Mouse (Mus musculus) embryonic stem cell, embryonic (primary cell): ENCODE measurements at regions not wholly inside any gene's neighbourhood (a gene's known extent, or its start where the extent isn't known, plus 50 kb on each side); places are given as distances from the start of the nearest gene placed in this dataset.

ENCODE experiments used
- CTCF ChIA-PET, 4 experiments: fragments of 300-600 bp in 2 of 4; fragments of 350-600 bp in 2 of 4; sonication (Branson Sonifier 250); formaldehyde crosslinking; loops; one replicate each; lab custom pipeline; 2022; ENCODE audit warnings: inconsistent platforms in 2 of 4; lab: Charles Lee
- POLR2A ChIA-PET, 4 experiments: fragments of 300-600 bp in 2 of 4; fragments of 350-600 bp in 2 of 4; sonication (Branson Sonifier 250); formaldehyde crosslinking; loops; one replicate each; lab custom pipeline; 2022; ENCODE audit warnings: antibody characterized with exemption in 4 of 4, inconsistent platforms in 1 of 4; lab: Charles Lee

DNA sequence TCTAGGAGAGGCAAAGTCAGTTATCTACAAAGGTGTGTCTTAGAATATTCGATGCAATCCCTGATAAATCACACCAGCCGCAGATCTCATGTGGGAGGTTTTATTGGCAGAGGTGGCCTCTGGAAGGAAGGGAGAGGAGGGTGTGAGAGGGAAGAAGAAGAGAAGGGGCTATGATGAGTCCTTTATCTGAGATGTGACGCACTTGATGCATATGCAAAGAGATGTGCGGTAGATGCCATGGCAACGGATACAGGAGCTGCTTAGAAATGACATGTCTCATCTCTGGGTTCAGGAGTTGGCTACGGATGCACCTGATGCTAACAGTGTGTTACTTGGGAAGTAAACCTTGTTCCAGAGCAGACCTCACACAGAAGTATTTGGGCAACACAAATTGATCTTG is 718.6 kb upstream of the Gm21961 start:
- ChIA-PET POLR2A (no interaction called here), CTCF (no interaction called here)

DNA sequence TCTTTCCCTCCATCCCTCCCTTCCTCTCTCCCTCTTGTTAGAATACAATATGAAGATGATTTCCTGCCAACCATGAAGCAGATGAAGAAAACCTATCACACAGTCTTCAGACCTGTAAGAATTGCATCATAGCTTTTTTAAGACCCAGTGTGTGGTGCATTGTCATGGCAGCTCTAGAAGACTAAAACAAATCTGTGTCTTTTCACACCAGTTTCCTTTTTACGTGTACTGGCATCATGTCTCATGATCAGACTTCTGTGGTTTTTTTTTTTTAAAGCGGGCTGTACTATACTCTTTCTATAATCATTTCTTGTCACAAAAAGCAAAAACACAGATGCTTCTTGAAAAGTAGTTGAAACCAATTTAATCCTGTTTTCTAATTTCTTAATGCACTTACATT is 716.6 kb upstream of the Gm21961 start:
- ChIA-PET POLR2A (no interaction called here), CTCF (interaction anchor here in 1 of 4 experiments (0.6 kb wide), 1 partner anchor 25 kb away, joined by 4 read pairs; no protein-coding TSS in a partner anchor)

DNA sequence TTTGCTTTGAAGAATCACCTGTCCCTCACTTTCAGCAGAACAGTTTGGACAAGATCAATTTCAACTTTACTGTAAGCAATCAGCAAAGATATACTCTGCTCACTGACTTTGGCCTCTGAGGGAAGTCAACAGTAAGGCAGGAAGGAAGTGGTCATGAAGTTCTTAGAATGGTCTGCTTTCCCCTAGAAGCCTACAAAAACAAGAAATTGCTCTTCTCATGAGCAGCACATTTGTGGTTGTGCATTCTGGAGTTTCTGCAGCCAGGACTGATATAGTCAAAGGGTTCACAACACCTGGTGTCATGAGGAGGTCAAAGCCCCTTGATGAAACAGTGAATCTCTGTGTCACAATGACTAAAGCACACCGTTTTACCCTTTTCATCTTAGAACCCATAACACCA is 712.4 kb upstream of the Gm21961 start:
- ChIA-PET CTCF (no interaction called here), POLR2A (no interaction called here)

DNA sequence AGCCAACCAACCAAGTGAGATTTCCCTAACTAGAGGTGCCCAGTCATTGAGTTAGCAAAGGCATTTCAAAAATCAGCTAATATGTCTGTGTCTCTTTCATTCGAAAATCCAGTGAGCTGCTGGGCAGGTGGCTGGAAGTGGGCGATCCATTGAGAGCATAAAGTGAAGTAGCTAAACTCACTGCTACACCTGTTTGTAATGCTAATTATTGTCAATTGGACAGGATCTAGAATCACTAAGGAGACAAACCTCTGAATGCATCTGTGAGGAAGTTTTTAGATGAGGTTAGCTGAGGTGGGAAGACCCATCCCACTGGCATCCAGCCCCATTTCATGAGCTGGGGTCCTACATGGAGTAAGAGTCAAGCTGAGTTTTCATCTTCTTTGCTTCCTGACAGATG is 711.6 kb upstream of the Gm21961 start:
- ChIA-PET CTCF (interaction anchor here in 1 of 4 experiments (0.6 kb wide), 1 partner anchor 320 kb away, joined by 3 read pairs; no protein-coding TSS in a partner anchor), POLR2A (no interaction called here)

DNA sequence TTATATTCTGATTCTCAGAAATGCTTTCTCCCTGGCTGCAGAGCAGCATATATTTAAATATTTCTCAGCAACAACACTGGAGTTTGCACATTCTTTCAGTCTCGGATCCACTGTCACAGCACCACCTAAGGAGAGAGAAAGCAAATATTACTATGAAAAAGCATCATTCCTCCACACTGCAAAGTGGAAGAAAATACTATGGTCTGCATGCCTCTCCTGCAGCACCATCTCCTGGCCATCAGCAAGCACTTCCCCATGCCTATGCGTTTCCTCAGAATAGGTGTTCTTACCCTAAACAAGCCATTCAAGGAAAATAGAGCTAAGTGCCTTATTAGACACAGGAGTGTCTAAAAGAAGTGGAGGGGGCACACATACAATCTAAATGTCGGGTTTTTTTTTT is 688.9 kb upstream of the Gm21961 start:
- POLR2A ChIA-PET: no interaction called here
- CTCF ChIA-PET: no interaction called here

DNA sequence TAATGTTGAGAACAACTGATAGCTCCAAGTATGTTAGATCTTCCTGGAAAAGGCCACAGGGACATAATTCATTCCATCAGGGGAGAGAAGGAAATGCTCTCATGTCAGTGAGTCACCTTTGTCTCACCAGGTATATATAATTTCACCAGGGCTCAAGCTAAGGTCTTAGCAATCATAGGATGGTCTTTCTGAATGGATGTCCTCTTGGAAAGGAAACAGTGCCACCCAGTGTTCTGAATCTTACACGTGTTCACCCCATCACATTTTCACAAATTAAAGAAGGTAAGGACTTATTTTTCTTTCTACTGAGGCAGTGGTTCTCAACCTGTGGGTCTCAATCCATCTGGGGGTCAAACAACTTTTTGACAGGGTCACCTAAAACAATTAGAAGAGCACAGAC is 686.8 kb upstream of the Gm21961 start:
- POLR2A ChIA-PET: interaction anchor here in 1 of 4 experiments (0.6 kb wide), 1 partner anchor 659 kb away, joined by 3 read pairs; no protein-coding TSS in a partner anchor

DNA sequence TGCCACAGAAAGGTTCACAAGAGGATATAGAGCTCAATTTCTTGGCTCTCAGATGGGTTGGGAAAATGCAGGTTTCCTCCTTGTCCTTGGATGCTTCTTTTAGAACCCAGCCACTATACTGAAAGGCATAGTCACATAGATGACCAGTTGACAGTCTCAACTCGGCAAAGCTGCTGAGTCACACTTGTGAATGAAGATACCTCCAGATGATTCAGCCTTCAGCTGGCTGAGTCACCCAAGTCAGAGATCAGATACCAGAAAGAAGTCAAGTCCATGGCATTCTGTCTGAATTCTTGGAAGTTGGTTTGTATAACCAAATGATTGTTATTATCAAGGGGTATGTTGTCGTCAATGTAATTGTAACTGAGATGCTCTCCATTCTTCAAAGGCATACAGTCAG is 683.9 kb upstream of the Gm21961 start:
- POLR2A ChIA-PET: no interaction called here
- CTCF ChIA-PET: no interaction called here

More for the DNA sequence above, 686.8 kb upstream of the Gm21961 start:
- CTCF ChIA-PET: no interaction called here
